Comparison of ENCODE assay signal across 14 mouse cellular contexts in the genomic region with DNA sequence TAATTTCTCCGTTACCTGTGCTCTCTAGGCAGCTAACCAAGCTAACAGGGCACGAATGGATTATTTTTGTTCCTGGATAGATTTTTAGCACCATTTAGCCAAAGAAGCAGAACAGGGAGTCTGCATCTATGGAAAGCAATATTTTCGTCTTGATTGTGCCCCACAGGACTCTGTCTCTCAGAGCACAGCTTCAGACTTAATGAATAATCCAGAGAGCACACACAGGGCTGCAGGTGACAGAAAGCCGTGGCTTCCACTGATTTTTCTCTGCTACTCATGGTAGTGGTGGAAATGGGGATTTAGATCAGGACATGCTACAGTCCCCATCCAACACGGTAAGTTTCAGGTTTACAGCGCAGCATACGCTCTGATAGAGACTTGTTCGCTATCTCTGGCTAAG.
"Had no signal": no experiment of that assay in that cellular context is flagged by ENCODE, and none has a peak within 500 bp of the region (broad histone marks: within the 10 kb centered on the region; RNA-seq: fewer than 3 reads in every experiment).

No protein-coding gene starts in this region.

- H3K4me2 ChIP-seq: midbrain, embryonic 11.5 days had no signal

- H3K27ac ChIP-seq: hindbrain, postnatal 0 days; left cerebral cortex, adult 2 months; liver, embryonic 14.5 days had no signal

- DNase-seq: kidney, postnatal 10 days; layer of hippocampus, postnatal 36 days; lung, adult 2 months; lung, postnatal 14 days; lung, postnatal 4 days; midbrain, embryonic 14.5 days; thymus, adult 18-20 months; thymus, postnatal 36 days had no signal

- H3K9ac ChIP-seq: liver, embryonic 14.5 days had no signal

- H3K4me3 ChIP-seq: left cerebral cortex, adult 2 months had no signal

- ATAC-seq: hindbrain, postnatal 0 days; inflammation-experienced regulatory T-cells, adult 6 months; intestine, embryonic 16.5 days had no signal
